Mouse (Mus musculus) ovary, postnatal 14 days (tissue): ENCODE data around the gene Thbs3.
"Not testable (repeated sequence)": the region's sequence is repeated elsewhere in the genome, so short reads cannot be mapped to it uniquely, and the experiment has no call there.

Source experiments
- DNase-seq: peaks from one replicate; pipeline ENCODE4 v3.0.0; 2022; ENCODE audit warnings: low spot score

Thbs3 gene

GRCm38 (mm10) chr3:89195979-89196877 lies 18.8 kb upstream of the Thbs3 start:
- DNase-seq = peak; percentile 76

- no peak for DNase-seq
Observed at GRCm38 (mm10) chr3:89199839-89200238, 15.1 kb upstream of the Thbs3 start.

- peak; percentile 82 for DNase-seq
Observed at GRCm38 (mm10) chr3:89202253-89203141, 12.5 kb upstream of the Thbs3 start, which contains the start of gene Gba. Gene Gba, plus strand, starts transcription at chr3:89202928.

- DNase-seq = no peak
Observed at GRCm38 (mm10) chr3:89203142-89203514, 11.9 kb upstream of the Thbs3 start.

GRCm38 (mm10) chr3:89206079-89206478 lies 8.9 kb upstream of the Thbs3 start:
- no peak for DNase-seq

GRCm38 (mm10) chr3:89206695-89207094 lies 8.3 kb upstream of the Thbs3 start:
- no peak for DNase-seq

- DNase-seq = no peak
Observed at GRCm38 (mm10) chr3:89208075-89208657, 6.8 kb upstream of the Thbs3 start.

- no peak for DNase-seq
Observed at GRCm38 (mm10) chr3:89208736-89209135, 6.2 kb upstream of the Thbs3 start.

GRCm38 (mm10) chr3:89209731-89210130 lies 5.2 kb upstream of the Thbs3 start:
- no peak for DNase-seq

- DNase-seq = no peak
Observed at GRCm38 (mm10) chr3:89210162-89210561, 4.8 kb upstream of the Thbs3 start.

GRCm38 (mm10) chr3:89210731-89211130 lies 4.2 kb upstream of the Thbs3 start:
- no peak for DNase-seq

- DNase-seq = peak; percentile 90
Observed at GRCm38 (mm10) chr3:89213803-89214530, 1.0 kb upstream of the Thbs3 start.

GRCm38 (mm10) chr3:89215853-89216252 lies 873 bp downstream of the Thbs3 start:
- peak; percentile 76 for DNase-seq

- DNase-seq = not testable (repeated sequence)
Observed at GRCm38 (mm10) chr3:89216407-89216806, 1.4 kb downstream of the Thbs3 start.

GRCm38 (mm10) chr3:89218271-89218670 lies 3.3 kb downstream of the Thbs3 start:
- no peak for DNase-seq

- DNase-seq = no peak
Observed at GRCm38 (mm10) chr3:89219546-89219945, 4.6 kb downstream of the Thbs3 start.

- DNase-seq = no peak
Observed at GRCm38 (mm10) chr3:89221167-89221566, 6.2 kb downstream of the Thbs3 start.

GRCm38 (mm10) chr3:89224796-89225195 lies 9.8 kb downstream of the Thbs3 start:
- no peak for DNase-seq

- DNase-seq = no peak
Observed at GRCm38 (mm10) chr3:89225321-89225815, 10.4 kb downstream of the Thbs3 start.

GRCm38 (mm10) chr3:89225918-89226317 lies 10.9 kb downstream of the Thbs3 start:
- DNase-seq = no peak

- DNase-seq = no peak
Observed at GRCm38 (mm10) chr3:89226361-89226760, 11.4 kb downstream of the Thbs3 start.

- DNase-seq = no peak
Observed at GRCm38 (mm10) chr3:89226900-89227299, 11.9 kb downstream of the Thbs3 start, which contains the start of gene Mtx1. Gene Mtx1, minus strand, starts transcription at chr3:89227088.
